Mouse (Mus musculus) erythroblast, embryonic 14.5 days (primary cell): ENCODE measurements around the gene Ncs1.

ENCODE experiments used
- GATA1 ChIP-seq: IDR thresholded peaks from 2 replicates; pipeline ENCODE4 v1.6.1; 2012; ENCODE audit warnings: low read length, inconsistent platforms, mixed read lengths
- TAL1 ChIP-seq: IDR thresholded peaks from 3 replicates; pipeline ENCODE4 v1.6.1; 2012; ENCODE audit warnings: low read length, inconsistent platforms, mixed read lengths

- TF ChIP-seq TAL1: no peak
- TF ChIP-seq GATA1: no peak
These were observed 7.8 kb downstream of the Ncs1 start for GRCm38 (mm10) chr2:31253463-31253862.
